Mouse (Mus musculus): ENCODE data around the gene Zfp963. TPM values are rescaled to one million over a fixed set of nuclear protein-coding genes. Genes with fewer than 3 reads are reported as not detected.

Zfp963 gene
- polyA plus RNA-seq, 1 experiment from 2014 or later = 8.4 TPM

- Histone ChIP-seq H3K9ac (ENCODE audit: low read length) (peak within 1 kb of the TSS; percentile 91), H3K4me3 (ENCODE audit: low read length) (peak within 1 kb of the TSS; percentile 87), H3K4me1 (replicated peaks; ENCODE audit: control insufficient read depth, insufficient read depth, low read length) (peaks cover 19% of the 10 kb centered on the region), H3K4me2 (ENCODE audit: low read depth, low read length) (peak within 1 kb of the TSS; percentile 70), H3K9me3 (ENCODE audit: control insufficient read depth, low read length) (no peaks in the 10 kb centered on the region), H3K27me3 (ENCODE audit: control insufficient read depth, insufficient read depth, low read depth, low read length) (no peaks in the 10 kb centered on the region), H3K27ac (ENCODE audit: low read length) (peak within 1 kb of the TSS; percentile 79), H3K36me3 (ENCODE audit: control insufficient read depth, insufficient read depth, low read length) (peaks cover 12% of the 10 kb centered on the region)
- ATAC-seq (ENCODE audit: low read depth) = peak; percentile 95
- WGBS = under 1% methylated on average over 38 of the region's 38 CpGs
These were observed 41.1 kb upstream of the Zfp963 start, which contains the start of the genes Atp13a1 and Zfp866 for GRCm38 (mm10) chr8:69790773-69791367. Gene Atp13a1, plus strand, starts transcription at chr8:69791163. Gene Zfp866, minus strand, starts transcription at chr8:69791178.

- H3K9me3 ChIP-seq (ENCODE audit: control insufficient read depth, low read length) = no peaks in the 10 kb centered on the region
These were observed 40.6 kb upstream of the Zfp963 start for GRCm38 (mm10) chr8:69790364-69790763.

GRCm38 (mm10) chr8:69789731-69790130 is 40.0 kb upstream of the Zfp963 start:
- Histone ChIP-seq H3K9ac (ENCODE audit: low read length) (no peak overlapping the region), H3K4me2 (ENCODE audit: low read depth, low read length) (no peak overlapping the region), H3K9me3 (ENCODE audit: control insufficient read depth, low read length) (no peaks in the 10 kb centered on the region), H3K27me3 (ENCODE audit: control insufficient read depth, insufficient read depth, low read depth, low read length) (no peaks in the 10 kb centered on the region), H3K4me3 (ENCODE audit: low read length) (no peak overlapping the region; the same call in 1 of the 2 replicates), H3K4me1 (replicated peaks; ENCODE audit: control insufficient read depth, insufficient read depth, low read length) (peaks cover 19% of the 10 kb centered on the region), H3K27ac (ENCODE audit: low read length) (no peak overlapping the region), H3K36me3 (ENCODE audit: control insufficient read depth, insufficient read depth, low read length) (peaks cover 8% of the 10 kb centered on the region)
- no peak for ATAC-seq (ENCODE audit: low read depth)
- 65% methylated on average over 5 of the region's 5 CpGs for WGBS

More at GRCm38 (mm10) chr8:69790364-69790763, 40.6 kb upstream of the Zfp963 start:
- H3K4me2 ChIP-seq (ENCODE audit: low read depth, low read length) = peak overlapping the region; percentile 70
- H3K27me3 ChIP-seq (ENCODE audit: control insufficient read depth, insufficient read depth, low read depth, low read length) = no peaks in the 10 kb centered on the region
- H3K4me1 ChIP-seq (replicated peaks; ENCODE audit: control insufficient read depth, insufficient read depth, low read length) = peaks cover 19% of the 10 kb centered on the region
- H3K4me3 ChIP-seq (ENCODE audit: low read length) = peak overlapping the region; percentile 87
- H3K27ac ChIP-seq (ENCODE audit: low read length) = peak overlapping the region; percentile 79
- H3K36me3 ChIP-seq (ENCODE audit: control insufficient read depth, insufficient read depth, low read length) = peaks cover 12% of the 10 kb centered on the region
- ATAC-seq (ENCODE audit: low read depth) = peak; percentile 24; the same call in 1 of the 2 replicates
- WGBS = 27% methylated on average over 11 of the region's 11 CpGs
- peak overlapping the region; percentile 91 for H3K9ac ChIP-seq (ENCODE audit: low read length)

- no peak overlapping the region for H3K4me2 ChIP-seq (ENCODE audit: low read depth, low read length)
- H3K4me1 ChIP-seq (replicated peaks; ENCODE audit: control insufficient read depth, insufficient read depth, low read length) = peaks cover 19% of the 10 kb centered on the region
- no peaks in the 10 kb centered on the region for H3K9me3 ChIP-seq (ENCODE audit: control insufficient read depth, low read length)
- 86% methylated on average over 5 of the region's 5 CpGs for WGBS
- H3K27ac ChIP-seq (ENCODE audit: low read length) = no peak overlapping the region
- peaks cover 7% of the 10 kb centered on the region; the same call in 1 of the 2 replicates for H3K36me3 ChIP-seq (ENCODE audit: control insufficient read depth, insufficient read depth, low read length)
- H3K27me3 ChIP-seq (ENCODE audit: control insufficient read depth, insufficient read depth, low read depth, low read length) = no peaks in the 10 kb centered on the region
- ATAC-seq (ENCODE audit: low read depth) = no peak
- no peak overlapping the region for H3K4me3 ChIP-seq (ENCODE audit: low read length)
- H3K9ac ChIP-seq (ENCODE audit: low read length) = no peak overlapping the region
These were observed 39.3 kb upstream of the Zfp963 start for GRCm38 (mm10) chr8:69789105-69789504.

- Histone ChIP-seq H3K27me3 (ENCODE audit: control insufficient read depth, insufficient read depth, low read depth, low read length) (no peaks in the 10 kb centered on the region), H3K4me2 (ENCODE audit: low read depth, low read length) (no peak overlapping the region), H3K9me3 (ENCODE audit: control insufficient read depth, low read length) (no peaks in the 10 kb centered on the region), H3K27ac (ENCODE audit: low read length) (no peak overlapping the region), H3K36me3 (ENCODE audit: control insufficient read depth, insufficient read depth, low read length) (peaks cover 2% of the 10 kb centered on the region; the same call in 1 of the 2 replicates), H3K4me3 (ENCODE audit: low read length) (no peak overlapping the region), H3K4me1 (replicated peaks; ENCODE audit: control insufficient read depth, insufficient read depth, low read length) (peaks cover 10% of the 10 kb centered on the region), H3K9ac (ENCODE audit: low read length) (no peak overlapping the region)
- ATAC-seq (ENCODE audit: low read depth) = no peak
- 67% methylated on average over 8 of the region's 12 CpGs for WGBS
These were observed 27.3 kb upstream of the Zfp963 start for GRCm38 (mm10) chr8:69777111-69777510.

GRCm38 (mm10) chr8:69775149-69775534 is 25.4 kb upstream of the Zfp963 start:
- Histone ChIP-seq H3K27me3 (ENCODE audit: control insufficient read depth, insufficient read depth, low read depth, low read length) (no peaks in the 10 kb centered on the region), H3K36me3 (ENCODE audit: control insufficient read depth, insufficient read depth, low read length) (peaks cover 2% of the 10 kb centered on the region; the same call in 1 of the 2 replicates), H3K4me2 (ENCODE audit: low read depth, low read length) (peak overlapping the region; percentile 46), H3K9me3 (ENCODE audit: control insufficient read depth, low read length) (no peaks in the 10 kb centered on the region), H3K4me1 (replicated peaks; ENCODE audit: control insufficient read depth, insufficient read depth, low read length) (peaks cover 11% of the 10 kb centered on the region), H3K9ac (ENCODE audit: low read length) (0 out of 2 replicates have a peak overlapping the region, but pooled peaks have one; percentile 3), H3K27ac (ENCODE audit: low read length) (no peak overlapping the region), H3K4me3 (ENCODE audit: low read length) (peak overlapping the region; percentile 14)
- WGBS = 39% methylated on average over 2 of the region's 2 CpGs
- no peak; the same call in 1 of the 2 replicates for ATAC-seq (ENCODE audit: low read depth)

- no peaks in the 10 kb centered on the region for H3K9me3 ChIP-seq (ENCODE audit: control insufficient read depth, low read length)
- peaks cover 11% of the 10 kb centered on the region for H3K4me1 ChIP-seq (replicated peaks; ENCODE audit: control insufficient read depth, insufficient read depth, low read length)
- peaks cover 2% of the 10 kb centered on the region; the same call in 1 of the 2 replicates for H3K36me3 ChIP-seq (ENCODE audit: control insufficient read depth, insufficient read depth, low read length)
- peak within 1 kb of the TSS; percentile 93 for H3K9ac ChIP-seq (ENCODE audit: low read length)
- H3K4me2 ChIP-seq (ENCODE audit: low read depth, low read length) = peak within 1 kb of the TSS; percentile 80
- peak within 1 kb of the TSS; percentile 74 for H3K4me3 ChIP-seq (ENCODE audit: low read length)
- H3K27me3 ChIP-seq (ENCODE audit: control insufficient read depth, insufficient read depth, low read depth, low read length) = no peaks in the 10 kb centered on the region
- peak; percentile 100 for ATAC-seq (ENCODE audit: low read depth)
- peak within 1 kb of the TSS; percentile 99 for H3K27ac ChIP-seq (ENCODE audit: low read length)
- under 1% methylated on average over 41 of the region's 41 CpGs for WGBS
These were observed 24.9 kb upstream of the Zfp963 start, which contains the start of gene Gm20422 for GRCm38 (mm10) chr8:69774503-69775148. Gene Gm20422, minus strand, starts transcription at chr8:69774886.

GRCm38 (mm10) chr8:69772106-69772505 is 22.3 kb upstream of the Zfp963 start:
- 83% methylated on average over 2 of the region's 2 CpGs for WGBS
- Histone ChIP-seq H3K4me1 (replicated peaks; ENCODE audit: control insufficient read depth, insufficient read depth, low read length) (peaks cover 11% of the 10 kb centered on the region), H3K9ac (ENCODE audit: low read length) (no peak overlapping the region), H3K4me2 (ENCODE audit: low read depth, low read length) (no peak overlapping the region), H3K4me3 (ENCODE audit: low read length) (no peak overlapping the region), H3K36me3 (ENCODE audit: control insufficient read depth, insufficient read depth, low read length) (peaks cover 19% of the 10 kb centered on the region), H3K9me3 (ENCODE audit: control insufficient read depth, low read length) (no peaks in the 10 kb centered on the region), H3K27ac (ENCODE audit: low read length) (no peak overlapping the region), H3K27me3 (ENCODE audit: control insufficient read depth, insufficient read depth, low read depth, low read length) (no peaks in the 10 kb centered on the region)
- no peak for ATAC-seq (ENCODE audit: low read depth)

- ATAC-seq (ENCODE audit: low read depth) = no peak
- Histone ChIP-seq H3K9me3 (ENCODE audit: control insufficient read depth, low read length) (peaks cover 4% of the 10 kb centered on the region), H3K4me1 (replicated peaks; ENCODE audit: control insufficient read depth, insufficient read depth, low read length) (peaks cover 11% of the 10 kb centered on the region), H3K27ac (ENCODE audit: low read length) (no peak overlapping the region), H3K27me3 (ENCODE audit: control insufficient read depth, insufficient read depth, low read depth, low read length) (no peaks in the 10 kb centered on the region), H3K9ac (ENCODE audit: low read length) (no peak overlapping the region), H3K4me2 (ENCODE audit: low read depth, low read length) (no peak overlapping the region), H3K4me3 (ENCODE audit: low read length) (no peak overlapping the region), H3K36me3 (ENCODE audit: control insufficient read depth, insufficient read depth, low read length) (peaks cover 28% of the 10 kb centered on the region)
- 82% methylated on average over 9 of the region's 9 CpGs for WGBS
These were observed 21.5 kb upstream of the Zfp963 start for GRCm38 (mm10) chr8:69771221-69771620.
